Mouse (Mus musculus) brown adipose tissue, adult 24 weeks (tissue): ENCODE data around the gene Ugt1a8. TPM values are rescaled to one million over a fixed set of nuclear protein-coding genes. Genes with fewer than 3 reads are reported as not detected.
"Not testable (repeated sequence)": the region's sequence is repeated elsewhere in the genome, so short reads cannot be mapped to it uniquely, and the experiment has no call there.

Experiments
- H3K27ac ChIP-seq: fragments of 200-500 bp; replicated peaks from 2 replicates; pipeline ENCODE4 v1.5.1; 2012; ENCODE audit warnings: low read depth, mild to moderate bottlenecking, low read length
- H3K4me1 ChIP-seq: fragments of 200-500 bp; 2 replicates; pipeline ENCODE4 v1.6.1; 2012; ENCODE audit warnings: low read length, mixed read lengths; ENCODE audit not compliant: control insufficient read depth, insufficient read depth, insufficient read length
- H3K4me3 ChIP-seq: fragments of 200-500 bp; 2 replicates; pipeline ENCODE4 v1.5.1; 2012; ENCODE audit warnings: low read depth, mild to moderate bottlenecking, low read length, moderate library complexity; ENCODE audit not compliant: insufficient read depth
- polyA plus RNA-seq: library from polyadenylated mRNA; stranded (reverse); fragments of >200 nt; gene quantifications from 2 replicates; pipeline ENCODE4 v1.2.4, GENCODE M21; 2012; ENCODE audit not compliant: missing spikeins, insufficient read depth, insufficient read length

Ugt1a8 gene
- polyA plus RNA-seq, 1 experiment = not detected

- H3K27ac ChIP-seq = no peak overlapping the region
Observed at GRCm38 (mm10) chr1:88217576-88217975, 130.0 kb downstream of the Ugt1a8 start.

GRCm38 (mm10) chr1:88218051-88218450 lies 130.4 kb downstream of the Ugt1a8 start:
- H3K4me3 ChIP-seq = no peak overlapping the region
- no peaks in the 10 kb centered on the region for H3K4me1 ChIP-seq
- H3K27ac ChIP-seq = no peak overlapping the region

More at GRCm38 (mm10) chr1:88217576-88217975, 130.0 kb downstream of the Ugt1a8 start:
- no peak overlapping the region for H3K4me3 ChIP-seq
- H3K4me1 ChIP-seq = no peaks in the 10 kb centered on the region

- H3K4me3 ChIP-seq = no peak overlapping the region
Observed at GRCm38 (mm10) chr1:88218591-88218990, 131.0 kb downstream of the Ugt1a8 start.

GRCm38 (mm10) chr1:88219054-88219453 lies 131.4 kb downstream of the Ugt1a8 start:
- Histone ChIP-seq H3K4me1 (no peaks in the 10 kb centered on the region), H3K4me3 (no peak overlapping the region), H3K27ac (no peak overlapping the region)

More at GRCm38 (mm10) chr1:88218591-88218990, 131.0 kb downstream of the Ugt1a8 start:
- Histone ChIP-seq H3K4me1 (no peaks in the 10 kb centered on the region), H3K27ac (no peak overlapping the region)

- Histone ChIP-seq H3K4me1 (no peaks in the 10 kb centered on the region), H3K27ac (no peak overlapping the region)
Observed at GRCm38 (mm10) chr1:88220336-88220735, 132.7 kb downstream of the Ugt1a8 start.

GRCm38 (mm10) chr1:88222216-88222615 lies 134.6 kb downstream of the Ugt1a8 start:
- Histone ChIP-seq H3K4me1 (no peaks in the 10 kb centered on the region), H3K4me3 (no peak overlapping the region), H3K27ac (no peak overlapping the region)

More at GRCm38 (mm10) chr1:88220336-88220735, 132.7 kb downstream of the Ugt1a8 start:
- no peak overlapping the region for H3K4me3 ChIP-seq

- H3K27ac ChIP-seq, H3K4me1 ChIP-seq, H3K4me3 ChIP-seq: not testable (repeated sequence)
Observed at GRCm38 (mm10) chr1:88223011-88223515, 135.4 kb downstream of the Ugt1a8 start.

- H3K27ac ChIP-seq = no peak overlapping the region
- no peaks in the 10 kb centered on the region for H3K4me1 ChIP-seq
- no peak overlapping the region for H3K4me3 ChIP-seq
Observed at GRCm38 (mm10) chr1:88223591-88223990, 136.0 kb downstream of the Ugt1a8 start.

- no peak overlapping the region for H3K4me3 ChIP-seq
- H3K27ac ChIP-seq = no peak overlapping the region
- H3K4me1 ChIP-seq = no peaks in the 10 kb centered on the region
Observed at GRCm38 (mm10) chr1:88224029-88224776, 136.6 kb downstream of the Ugt1a8 start.

GRCm38 (mm10) chr1:88225301-88225700 lies 137.7 kb downstream of the Ugt1a8 start:
- not testable (repeated sequence) for H3K4me1 ChIP-seq, H3K27ac ChIP-seq, H3K4me3 ChIP-seq

- Histone ChIP-seq H3K4me1 (no peaks in the 10 kb centered on the region), H3K27ac (no peak overlapping the region), H3K4me3 (no peak overlapping the region)
Observed at GRCm38 (mm10) chr1:88225741-88226140, 138.1 kb downstream of the Ugt1a8 start.

- H3K27ac ChIP-seq = no peak within 1 kb of the TSS
- no peaks in the 10 kb centered on the region for H3K4me1 ChIP-seq
- H3K4me3 ChIP-seq = no peak within 1 kb of the TSS
Observed at GRCm38 (mm10) chr1:88226670-88227379, 139.2 kb downstream of the Ugt1a8 start, which contains the start of gene Mroh2a. Gene Mroh2a (plus strand): TSS chr1:88226986.

GRCm38 (mm10) chr1:88227482-88227881 lies 139.9 kb downstream of the Ugt1a8 start:
- Histone ChIP-seq H3K4me1 (no peaks in the 10 kb centered on the region), H3K4me3 (no peak overlapping the region), H3K27ac (no peak overlapping the region)

GRCm38 (mm10) chr1:88228121-88228520 lies 140.5 kb downstream of the Ugt1a8 start:
- Histone ChIP-seq H3K27ac (no peak overlapping the region), H3K4me3 (no peak overlapping the region)

GRCm38 (mm10) chr1:88229566-88229965 lies 142.0 kb downstream of the Ugt1a8 start:
- Histone ChIP-seq H3K4me1 (no peaks in the 10 kb centered on the region), H3K4me3 (no peak overlapping the region), H3K27ac (no peak overlapping the region)

More at GRCm38 (mm10) chr1:88228121-88228520, 140.5 kb downstream of the Ugt1a8 start:
- no peaks in the 10 kb centered on the region for H3K4me1 ChIP-seq
